Mouse (Mus musculus) R1 (cell line): ENCODE results near the gene Gm17087.
A peak's percentile ranks its signal among the peaks of the same experiment; 100 is the strongest.

ENCODE experiments used
- DNase-seq: peaks from one replicate; pipeline ENCODE4 v3.0.0-alpha.2; 2018; ENCODE audit warnings: low read depth, low spot score

Gm17087 gene

DNA sequence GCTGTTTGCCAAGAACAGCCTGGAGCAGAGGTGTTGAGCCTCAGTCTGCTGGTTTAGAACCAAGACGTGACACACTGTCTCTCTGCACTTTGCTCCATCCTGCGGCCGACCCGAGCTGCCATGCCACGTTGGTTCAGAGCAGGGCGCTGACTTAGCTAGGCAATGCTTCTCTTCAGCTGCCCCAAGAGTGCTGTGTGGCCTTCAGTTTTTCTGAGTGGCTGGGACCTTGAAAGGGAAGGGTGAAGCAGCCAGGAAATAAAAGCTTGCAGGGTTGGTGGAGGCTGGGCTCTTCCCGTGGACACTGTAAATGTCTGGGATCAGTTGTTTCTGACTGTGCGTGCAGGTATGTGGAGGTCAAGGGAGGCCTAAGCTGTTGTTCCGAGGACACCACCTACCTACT is 20.4 kb downstream of the Gm17087 start:
- no peak for DNase-seq

DNA sequence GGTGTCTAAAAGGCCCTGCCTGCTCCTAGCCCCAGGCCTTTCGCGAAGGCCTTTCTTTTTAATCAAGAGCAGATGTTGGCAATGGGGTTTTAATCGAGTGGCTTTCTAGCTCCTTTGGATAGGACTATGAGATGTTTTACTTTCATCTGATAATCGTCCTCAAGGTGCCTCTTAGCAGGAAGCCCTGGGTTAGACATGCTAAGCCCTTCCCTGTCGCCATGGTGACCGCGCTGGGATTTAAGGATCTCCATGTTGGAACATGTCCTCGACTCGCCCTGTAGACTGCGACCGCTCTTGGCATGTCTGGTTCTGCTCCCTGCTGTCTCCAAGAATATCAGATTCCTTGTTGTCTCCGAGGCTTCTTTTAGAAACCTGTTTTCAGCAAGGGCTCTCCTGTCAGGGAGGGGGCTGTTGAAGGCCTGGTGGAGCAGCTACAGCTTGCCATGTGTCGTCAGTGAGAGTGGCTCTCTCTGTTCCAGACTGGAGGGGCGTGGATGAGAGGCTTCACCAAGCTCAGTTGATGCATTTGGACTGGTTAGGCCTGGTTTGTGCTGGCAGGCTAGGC is 24.7 kb downstream of the Gm17087 start:
- peak; percentile 89 for DNase-seq

DNA sequence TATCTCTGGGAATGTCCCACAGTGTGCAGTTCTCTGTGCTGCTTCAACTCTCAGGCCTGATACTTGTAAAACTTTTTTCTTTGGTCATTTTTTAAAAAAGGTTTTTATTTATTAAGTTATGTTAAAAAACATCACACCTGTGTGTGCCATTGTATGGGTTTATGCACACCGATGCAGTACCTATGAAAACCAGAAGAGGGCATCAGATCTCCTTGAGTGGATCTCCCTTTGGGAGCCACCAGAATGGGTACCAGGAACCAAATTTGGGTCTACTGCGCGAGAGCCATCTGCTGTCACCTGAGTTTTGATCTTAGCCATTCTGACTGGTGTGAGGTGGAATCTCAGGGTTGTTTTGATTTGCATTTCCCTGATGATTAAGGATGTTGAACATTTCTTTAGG is 28.6 kb downstream of the Gm17087 start:
- DNase-seq = peak; percentile 53

DNA sequence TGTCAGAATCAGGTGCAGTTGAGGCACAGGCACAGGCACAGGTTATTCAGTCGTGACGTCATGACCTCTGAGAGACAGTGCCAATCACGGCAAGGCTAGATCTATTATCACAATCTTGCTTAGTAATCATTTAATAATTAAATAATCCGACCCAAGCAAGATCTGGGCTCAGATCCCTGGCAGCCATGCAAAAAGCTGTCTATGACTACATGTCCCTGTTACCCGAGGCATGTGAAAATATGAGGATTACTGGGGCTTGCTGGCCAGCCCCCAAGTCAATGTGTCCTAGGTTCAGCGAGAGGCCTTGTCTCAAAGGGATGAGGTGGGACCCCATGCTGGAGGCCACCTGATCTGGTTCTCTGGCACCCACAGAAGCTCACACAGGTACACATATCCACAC is 30.2 kb downstream of the Gm17087 start:
- DNase-seq = no peak

DNA sequence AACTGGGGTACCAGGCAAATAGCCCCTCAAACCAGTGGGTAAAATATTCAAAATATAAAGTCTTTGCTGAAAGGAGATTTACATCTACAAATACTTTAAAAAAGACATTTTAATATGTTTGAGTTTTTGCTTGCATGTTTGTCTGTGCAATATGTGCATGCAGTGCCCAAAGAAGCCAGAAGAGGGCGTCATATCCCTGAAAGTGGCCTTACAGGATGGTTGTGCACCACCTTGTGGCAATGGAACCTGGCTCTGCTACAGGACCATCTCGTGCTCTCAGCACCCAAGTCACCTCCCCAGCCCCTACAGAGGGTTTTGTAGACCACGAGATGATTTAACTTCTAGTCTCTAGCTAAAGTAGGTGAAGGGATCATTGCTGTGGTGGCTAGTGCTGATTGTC is 32.9 kb downstream of the Gm17087 start:
- peak; percentile 79 for DNase-seq

DNA sequence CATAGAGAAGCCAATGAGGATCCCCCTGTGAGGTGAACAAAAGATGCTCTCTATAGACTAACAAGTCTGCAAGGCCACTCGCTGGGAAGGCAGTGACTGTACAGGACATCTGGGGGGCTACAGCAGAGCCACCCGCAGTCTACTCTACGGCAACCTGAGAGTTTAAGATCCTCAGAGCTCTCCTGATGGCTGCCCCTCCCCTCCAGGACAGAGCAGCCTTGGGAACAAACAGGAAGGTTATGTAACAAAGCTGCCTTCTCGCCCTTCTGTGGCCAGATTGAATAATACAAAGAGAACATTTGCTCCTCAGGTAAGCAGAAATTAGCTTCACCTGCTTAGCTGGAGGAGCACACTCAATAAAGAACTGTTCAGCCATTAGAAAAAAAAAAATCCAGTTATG is 34.1 kb downstream of the Gm17087 start:
- DNase-seq = no peak

DNA sequence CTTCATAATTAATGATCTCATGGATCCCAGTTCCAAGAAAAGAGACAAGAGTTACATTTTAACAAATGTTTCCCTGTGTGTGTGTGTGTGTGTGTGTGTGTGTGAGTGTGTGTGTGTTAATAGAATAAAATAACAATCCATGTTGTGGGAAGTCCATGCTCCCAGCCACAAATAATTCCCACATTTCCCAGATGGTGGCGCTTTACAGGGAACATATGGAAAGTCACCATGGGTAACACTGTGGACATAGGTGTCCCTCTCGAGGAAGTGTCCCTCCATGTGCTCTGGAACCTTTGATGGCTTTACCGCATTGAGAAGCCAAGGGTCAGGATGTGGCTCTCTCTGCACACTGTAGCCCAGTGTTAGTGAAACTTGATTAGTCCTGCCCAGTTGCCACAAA is 38.1 kb downstream of the Gm17087 start:
- DNase-seq = no peak

DNA sequence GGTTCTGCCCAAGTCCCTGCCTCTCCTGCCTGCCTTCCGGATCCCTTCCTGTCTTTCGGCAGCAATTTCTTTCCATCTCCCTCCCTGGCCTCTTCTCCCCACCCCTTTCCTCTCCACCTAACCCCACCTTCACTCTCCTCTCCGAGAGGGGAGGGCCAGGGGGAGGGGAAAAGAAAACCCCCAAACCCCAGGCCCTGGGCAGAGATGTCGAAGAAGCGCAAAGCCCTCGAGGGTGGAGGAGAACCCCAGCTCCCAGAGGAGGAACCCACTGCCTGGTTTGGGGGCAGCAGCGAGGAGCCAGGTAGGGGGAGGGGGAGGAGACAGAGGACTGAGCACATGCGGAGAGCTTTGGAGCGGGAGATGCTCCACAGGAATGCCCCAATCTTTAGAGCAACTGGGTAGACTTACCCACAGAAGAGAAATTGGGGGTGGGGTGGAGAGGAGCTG is 39.9 kb downstream of the Gm17087 start:
- DNase-seq = no peak

DNA sequence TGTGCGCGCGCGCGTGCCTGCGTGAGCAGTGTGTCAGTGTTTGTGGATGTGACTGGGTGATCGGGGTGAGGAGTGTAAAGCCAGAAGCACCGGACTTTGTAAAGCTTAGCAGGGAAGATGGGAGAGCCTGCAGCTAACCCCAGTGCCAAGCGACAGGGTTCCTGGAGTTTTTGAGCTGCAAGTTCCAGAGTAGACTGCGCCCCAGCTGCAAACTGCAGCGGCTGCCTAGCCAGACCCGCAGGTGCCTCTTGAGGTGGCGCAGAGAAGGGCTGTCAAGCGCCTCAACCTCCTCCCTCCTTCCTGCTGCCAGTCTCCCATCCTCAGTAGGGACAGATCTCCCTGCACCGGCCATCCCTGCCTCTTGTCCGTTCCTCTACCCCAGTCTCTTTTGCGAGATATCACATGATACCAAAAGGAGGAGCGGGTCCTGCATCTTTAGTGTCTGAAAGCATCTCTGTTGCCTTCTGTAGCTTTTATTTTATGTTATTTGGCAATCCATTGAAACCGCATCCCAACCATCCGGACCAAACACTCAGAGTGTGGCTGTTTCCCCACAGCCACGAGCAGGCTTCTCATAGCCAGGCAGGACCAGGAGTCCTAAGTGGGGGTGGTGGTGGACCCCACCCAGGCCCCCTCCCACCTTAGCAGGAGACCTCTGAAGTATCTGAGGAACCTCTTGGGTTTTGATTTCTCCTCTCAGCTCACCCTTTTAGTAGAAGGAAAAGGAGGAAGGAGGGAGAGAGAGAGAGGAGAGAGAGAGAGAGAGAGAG is 40.6 kb downstream of the Gm17087 start:
- no peak for DNase-seq

DNA sequence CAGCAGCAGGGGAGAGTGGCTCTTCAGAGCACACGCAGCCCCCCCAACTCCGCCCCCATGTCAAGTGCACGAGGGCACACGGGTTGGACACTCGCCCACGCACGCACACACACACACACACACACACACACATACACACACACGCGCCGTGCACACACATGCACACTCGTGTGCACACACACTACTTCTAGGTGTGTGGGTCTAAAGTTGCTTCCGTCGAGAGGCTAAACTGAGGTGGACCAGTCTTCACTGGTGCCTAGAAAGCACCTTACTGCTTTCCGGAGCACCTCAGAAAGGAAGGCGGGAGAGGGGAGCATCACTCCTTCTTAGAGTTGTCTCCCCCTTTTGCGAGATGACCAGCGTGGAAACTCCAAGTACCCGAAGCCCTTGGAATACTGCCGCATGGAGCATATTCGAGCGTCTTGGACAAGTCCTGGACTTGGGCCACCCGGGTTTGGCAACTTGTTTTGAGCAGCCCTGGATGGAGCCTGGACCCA is 41.5 kb downstream of the Gm17087 start, which contains the start of gene Pde10a:
Pde10a (plus strand) TSS at position 148 of the 497 bp plus-strand sequence.
- peak; percentile 18 for DNase-seq

DNA sequence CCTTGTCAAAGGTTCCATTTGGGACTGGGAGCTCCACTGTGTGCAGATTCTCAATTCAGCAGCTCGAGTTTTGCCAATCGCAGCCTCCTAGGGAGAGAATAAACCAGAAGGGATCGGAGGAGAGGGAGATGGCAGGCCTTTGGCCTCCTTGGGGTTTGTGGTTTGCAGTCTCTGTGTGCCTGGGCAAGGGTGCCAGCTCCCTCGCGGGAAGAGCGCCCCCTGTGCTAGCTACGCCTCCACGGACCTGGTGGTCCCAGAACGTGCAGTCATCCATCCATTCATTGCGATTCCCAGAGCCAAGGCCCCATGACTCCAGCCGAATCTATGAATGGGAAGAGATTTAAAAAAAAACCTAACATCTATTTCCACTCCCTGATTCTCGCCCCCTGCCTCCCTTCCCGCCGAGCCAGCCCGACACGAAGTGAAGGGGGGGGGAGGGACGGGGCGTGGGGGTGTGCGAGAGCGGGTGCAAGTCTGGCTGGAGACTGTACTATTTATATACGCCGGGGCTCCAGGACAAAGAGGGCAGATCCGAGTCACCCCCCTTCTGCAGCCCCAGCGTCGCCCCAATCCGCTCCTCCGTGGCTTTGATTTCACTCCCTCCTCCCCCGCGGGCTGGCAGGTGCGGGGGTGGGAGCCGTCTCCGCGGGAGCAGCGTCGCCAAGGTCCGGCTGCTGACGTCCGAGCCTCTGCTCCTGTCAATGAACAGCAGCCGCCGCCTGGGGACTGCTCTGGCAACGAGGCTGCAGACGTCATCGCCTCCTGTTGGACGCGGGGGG is 42.2 kb downstream of the Gm17087 start:
- peak; percentile 26 for DNase-seq

DNA sequence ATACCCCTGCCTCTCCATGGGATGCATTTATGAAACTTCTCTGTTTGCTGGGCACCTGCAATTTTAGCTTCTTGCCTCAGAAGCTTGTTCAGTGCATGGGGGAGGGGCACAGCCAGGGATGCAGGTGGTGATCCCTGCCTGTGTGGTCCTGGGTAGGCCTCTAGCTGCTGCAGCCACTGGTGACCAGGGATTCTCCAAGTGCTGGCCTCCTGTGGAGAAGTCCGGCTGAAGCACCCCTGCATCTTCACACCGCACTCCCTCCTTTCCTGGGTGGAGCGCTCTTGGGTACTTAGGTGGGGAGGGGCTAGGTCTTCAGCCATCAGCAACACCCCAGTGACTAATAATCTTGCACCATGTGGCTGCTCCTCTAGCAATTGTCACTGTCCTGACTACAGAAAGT is 42.8 kb downstream of the Gm17087 start:
- no peak for DNase-seq

DNA sequence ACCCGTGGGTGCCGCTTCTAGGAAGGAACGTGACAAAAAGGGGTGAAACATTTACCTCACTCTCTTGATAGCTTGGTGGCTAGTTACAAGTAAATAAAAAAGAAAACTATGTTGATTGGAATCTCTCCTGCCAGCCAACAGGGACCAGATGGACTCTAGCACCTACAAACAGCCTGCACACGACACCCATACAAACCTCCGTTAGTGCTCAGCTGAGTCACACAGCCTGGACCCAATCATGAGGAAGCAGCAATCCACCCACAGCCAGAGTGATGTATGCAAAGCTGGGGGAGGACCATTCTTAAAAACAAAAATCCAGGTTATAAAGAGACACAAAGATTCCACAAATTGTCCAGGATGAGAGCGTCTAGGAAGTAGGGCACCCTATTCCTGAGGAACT is 50.7 kb downstream of the Gm17087 start:
- no peak for DNase-seq
